Mouse (Mus musculus) neural tube, embryonic 11.5 days (tissue): Measurements from ENCODE around the gene Baiap2l2. TPM values are rescaled to one million over a fixed set of nuclear protein-coding genes. Genes with fewer than 3 reads are reported as not detected.
"Not testable (repeated sequence)": the region's sequence is repeated elsewhere in the genome, so short reads cannot be mapped to it uniquely, and the experiment has no call there.

Source experiments
- ATAC-seq: fragments of 200-750 bp; cut with Nextera tagmentation; 2 replicates; pipeline ENCODE4 v1.8.0; 2017; ENCODE audit warnings: moderate number of reproducible peaks, mild to moderate bottlenecking, moderate TSS enrichment, moderate library complexity; ENCODE audit not compliant: insufficient read depth, low FRiP score, low TSS enrichment
- DNase-seq: peaks from one replicate; pipeline ENCODE4 v3.0.0-alpha.2; 2015; ENCODE audit warnings: low spot score
- H3K27ac ChIP-seq: fragments of 300-500 bp; sonication (generic); 2 replicates; pipeline ENCODE4 v1.5.1; 2014; ENCODE audit warnings: low read depth, mild to moderate bottlenecking, low read length
- H3K27me3 ChIP-seq: fragments of 300-500 bp; sonication (generic); 2 replicates; pipeline ENCODE4 v1.6.1; 2014; ENCODE audit warnings: mild to moderate bottlenecking, low read length, mixed read lengths; ENCODE audit not compliant: control insufficient read depth, insufficient read depth
- H3K36me3 ChIP-seq: fragments of 300-500 bp; sonication (generic); 2 replicates; pipeline ENCODE4 v1.6.1; 2014; ENCODE audit warnings: mild to moderate bottlenecking, low read length, moderate library complexity, mixed read lengths; ENCODE audit not compliant: control insufficient read depth, insufficient read depth
- H3K4me1 ChIP-seq: fragments of 300-500 bp; sonication (generic); 2 replicates; pipeline ENCODE4 v1.6.1; 2014; ENCODE audit warnings: low read length, mixed read lengths; ENCODE audit not compliant: control insufficient read depth, insufficient read depth
- H3K4me2 ChIP-seq: fragments of 300-500 bp; sonication (generic); 2 replicates; pipeline ENCODE4 v1.6.1; 2014; ENCODE audit warnings: low read depth, mild to moderate bottlenecking, moderate library complexity
- H3K4me3 ChIP-seq: fragments of 300-500 bp; sonication (generic); 2 replicates; pipeline ENCODE4 v1.5.1; 2014; ENCODE audit warnings: low read depth, low read length
- H3K9ac ChIP-seq: fragments of 300-500 bp; sonication (generic); 2 replicates; pipeline ENCODE4 v1.6.1; 2014; ENCODE audit warnings: mild to moderate bottlenecking, low read length
- H3K9me3 ChIP-seq: fragments of 300-500 bp; sonication (generic); 2 replicates; pipeline ENCODE4 v1.6.1; 2016; ENCODE audit warnings: low read length; ENCODE audit not compliant: control insufficient read depth
- WGBS: fragments of 180-500 bp; shearing (Covaris S2); extraction: QIAGEN DNeasy Blood & Tissue Kit; methylation state at CpG from one replicate; pipeline ENCODE4 v1.1.7; 2014; 5-methylcytosine and 5-hydroxymethylcytosine counted together
- polyA plus RNA-seq: library from polyadenylated mRNA; unstranded; fragments of >200 nt; fragmentation: Nextera tagmentation; extraction: Ambion mirVana; gene quantifications from 2 replicates; pipeline ENCODE4 v1.2.1, GENCODE M21; 2014

The Baiap2l2 gene
- polyA plus RNA-seq, 1 experiment from 2014 or later: 1.9 TPM

GRCm38 (mm10) chr15:79245321-79245720 lies 40.0 kb downstream of the Baiap2l2 start:
- Histone ChIP-seq H3K27me3 (no peaks in the 10 kb centered on the region), H3K4me3 (no peak overlapping the region), H3K9me3 (no peaks in the 10 kb centered on the region), H3K27ac (no peak overlapping the region), H3K4me2 (no peak overlapping the region), H3K36me3 (peaks cover 12% of the 10 kb centered on the region), H3K4me1 (no peaks in the 10 kb centered on the region), H3K9ac (no peak overlapping the region)
- ATAC-seq (no peak), DNase-seq (no peak)
- whole genome bisulfite sequencing: 95% methylated on average over 3 of the region's 3 CpGs

- Histone ChIP-seq H3K9ac (no peak overlapping the region), H3K4me1 (no peaks in the 10 kb centered on the region), H3K27ac (no peak overlapping the region), H3K4me3 (no peak overlapping the region), H3K36me3 (peaks cover 15% of the 10 kb centered on the region), H3K9me3 (no peaks in the 10 kb centered on the region), H3K4me2 (no peak overlapping the region), H3K27me3 (no peaks in the 10 kb centered on the region)
- DNase-seq (no peak), ATAC-seq (no peak)
- 75% methylated on average over 7 of the region's 7 CpGs for WGBS
Observed at GRCm38 (mm10) chr15:79244071-79244893, 41.1 kb downstream of the Baiap2l2 start.

GRCm38 (mm10) chr15:79243234-79244042 lies 41.9 kb downstream of the Baiap2l2 start:
- Histone ChIP-seq H3K4me2 (no peak overlapping the region), H3K9me3 (no peaks in the 10 kb centered on the region), H3K4me1 (no peaks in the 10 kb centered on the region), H3K27ac (peak overlapping the region; percentile 39; the same call in 1 of the 2 replicates), H3K36me3 (peaks cover 16% of the 10 kb centered on the region), H3K27me3 (no peaks in the 10 kb centered on the region), H3K4me3 (no peak overlapping the region), H3K9ac (no peak overlapping the region)
- DNase-seq (peak; percentile 94), ATAC-seq (peak; percentile 95)
- 25% methylated on average over 10 of the region's 10 CpGs for WGBS

- no peak for DNase-seq
- H3K36me3 ChIP-seq: peaks cover 16% of the 10 kb centered on the region
- no peaks in the 10 kb centered on the region for H3K9me3 ChIP-seq
- no peak overlapping the region for H3K4me3 ChIP-seq
- no peak overlapping the region for H3K4me2 ChIP-seq
- 79% methylated on average over 13 of the region's 13 CpGs for WGBS
- ATAC-seq: 0 out of 2 replicates have a peak, but pooled peaks have one; percentile 28
- H3K9ac ChIP-seq: no peak overlapping the region
- H3K27me3 ChIP-seq: no peaks in the 10 kb centered on the region
- H3K4me1 ChIP-seq: no peaks in the 10 kb centered on the region
- H3K27ac ChIP-seq: no peak overlapping the region
Observed at GRCm38 (mm10) chr15:79242574-79243233, 42.6 kb downstream of the Baiap2l2 start.

GRCm38 (mm10) chr15:79238036-79238435 lies 47.3 kb downstream of the Baiap2l2 start:
- no peak overlapping the region for H3K27ac ChIP-seq
- no peak overlapping the region for H3K9ac ChIP-seq
- DNase-seq (no peak), ATAC-seq (no peak)
- H3K27me3 ChIP-seq: no peaks in the 10 kb centered on the region
- no peak overlapping the region for H3K4me3 ChIP-seq
- no peak overlapping the region for H3K4me2 ChIP-seq
- 80% methylated on average over 6 of the region's 6 CpGs for WGBS
- peaks cover 14% of the 10 kb centered on the region for H3K36me3 ChIP-seq
- no peaks in the 10 kb centered on the region for H3K9me3 ChIP-seq
- no peaks in the 10 kb centered on the region for H3K4me1 ChIP-seq

GRCm38 (mm10) chr15:79235268-79235667 lies 50.1 kb downstream of the Baiap2l2 start:
- Histone ChIP-seq H3K4me2 (no peak overlapping the region), H3K36me3 (peaks cover 6% of the 10 kb centered on the region; the same call in 1 of the 2 replicates), H3K9me3 (no peaks in the 10 kb centered on the region), H3K4me3 (no peak overlapping the region), H3K27ac (no peak overlapping the region), H3K27me3 (no peaks in the 10 kb centered on the region), H3K4me1 (peaks cover under 1% of the 10 kb centered on the region; the same call in 1 of the 2 replicates), H3K9ac (no peak overlapping the region)
- ATAC-seq: no peak
- WGBS: 91% methylated on average over 9 of the region's 9 CpGs
- no peak for DNase-seq

GRCm38 (mm10) chr15:79229058-79229821 lies 56.1 kb downstream of the Baiap2l2 start, which contains the start of the genes Pick1 and Gm49486:
TSS of gene Pick1 (plus strand) at chr15:79229173.
TSS of gene Gm49486 (plus strand) at chr15:79229391.
- Histone ChIP-seq H3K4me2 (peak within 1 kb of the TSS; percentile 98), H3K4me1 (peaks cover 14% of the 10 kb centered on the region), H3K27ac (peak within 1 kb of the TSS; percentile 97), H3K36me3 (no peaks in the 10 kb centered on the region; the same call in 1 of the 2 replicates), H3K4me3 (peak within 1 kb of the TSS; percentile 89), H3K9ac (peak within 1 kb of the TSS; percentile 90), H3K9me3 (no peaks in the 10 kb centered on the region), H3K27me3 (no peaks in the 10 kb centered on the region)
- 1% methylated on average over 51 of the region's 51 CpGs for WGBS
- ATAC-seq: peak; percentile 84
- DNase-seq: peak; percentile 94

GRCm38 (mm10) chr15:79225780-79226179 lies 59.6 kb downstream of the Baiap2l2 start:
- not testable (repeated sequence) for H3K9me3 ChIP-seq

More at GRCm38 (mm10) chr15:79225780-79226179, 59.6 kb downstream of the Baiap2l2 start:
- not testable (repeated sequence) for H3K9ac ChIP-seq, H3K27ac ChIP-seq, H3K36me3 ChIP-seq, H3K27me3 ChIP-seq, H3K4me3 ChIP-seq, H3K4me2 ChIP-seq, ATAC-seq, DNase-seq
- WGBS: 67% methylated on average over 2 of the region's 2 CpGs
- peaks cover 25% of the 10 kb centered on the region for H3K4me1 ChIP-seq
